Mouse (Mus musculus): ENCODE data around the gene Trim30a.

DNA sequence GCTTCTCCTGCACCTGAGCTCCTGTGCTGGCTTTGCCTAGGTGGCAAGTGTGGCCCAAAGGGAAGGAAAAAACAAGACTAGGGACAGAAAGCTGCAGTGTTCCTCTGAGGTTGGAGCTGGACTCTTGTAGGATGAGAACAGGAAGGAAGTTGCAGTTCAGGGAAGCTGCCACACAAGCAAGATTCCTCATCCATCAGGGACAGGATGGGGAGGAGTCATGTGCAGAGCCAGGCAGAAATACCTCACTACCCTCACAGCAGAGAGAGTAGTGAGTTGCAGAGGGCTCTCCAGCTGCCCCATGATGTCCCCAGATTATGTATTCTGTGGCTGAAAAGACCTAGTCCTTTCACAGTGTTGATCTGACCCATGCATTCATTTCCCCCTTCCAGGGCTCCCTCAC, 63.9 kb downstream of the Trim30a start:
- TF ChIP-seq CTCF (IDR thresholded peaks at IDR 0.05; ENCODE audit: control insufficient read depth, insufficient read depth, low read length) = no peak
- TF ChIP-seq POLR2A (IDR thresholded peaks at IDR 0.05; ENCODE audit: borderline replicate concordance, control insufficient read depth, low read depth, low read length) = no peak
